Mouse (Mus musculus) heart, postnatal 4 days (tissue): ENCODE data around the gene Cab39. TPM values are rescaled to one million over a fixed set of nuclear protein-coding genes. Genes with fewer than 3 reads are reported as not detected.
"Not testable (repeated sequence)": the region's sequence is repeated elsewhere in the genome, so short reads cannot be mapped to it uniquely, and the experiment has no call there.

Source experiments
- DNase-seq: peaks from one replicate; pipeline ENCODE4 v3.0.0; 2021
- total RNA-seq, 2 experiments: library from RNA; stranded (reverse); gene quantifications; 2 replicates each; pipeline ENCODE4 v1.2.3; 2021

Gene Cab39
- total RNA-seq, 2 experiments from 2014 or later: 90.7 to 102 TPM

DNA sequence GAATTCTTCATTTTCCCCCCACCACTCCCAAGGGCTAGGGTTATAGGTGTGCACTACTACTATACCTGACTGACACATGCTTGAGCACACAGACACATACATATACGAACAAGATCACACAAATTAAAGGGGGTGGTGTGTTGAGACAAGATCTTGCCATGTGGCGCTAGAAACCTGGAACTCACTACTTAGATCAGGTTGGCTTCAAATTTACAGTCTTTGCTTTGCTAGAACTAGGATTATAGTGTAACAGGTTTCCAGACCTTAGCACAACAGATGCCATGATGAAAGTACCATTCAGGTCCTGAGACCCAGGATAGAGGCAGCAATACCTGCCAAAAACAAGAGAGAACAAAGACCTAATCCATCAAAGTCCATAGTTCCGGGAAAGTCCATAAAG is 1.8 kb upstream of the Cab39 start:
- DNase-seq: no peak

GRCm38 (mm10) chr1:85794106-85794771 is 998 bp downstream of the Cab39 start:
- peak; percentile 40 for DNase-seq

- DNase-seq: no peak
These were observed 2.0 kb downstream of the Cab39 start for GRCm38 (mm10) chr1:85795196-85795595.

GRCm38 (mm10) chr1:85799776-85800175 is 6.5 kb downstream of the Cab39 start:
- no peak for DNase-seq

GRCm38 (mm10) chr1:85802517-85802916 is 9.3 kb downstream of the Cab39 start:
- DNase-seq: no peak

GRCm38 (mm10) chr1:85804551-85804950 is 11.3 kb downstream of the Cab39 start:
- no peak for DNase-seq

- no peak for DNase-seq
These were observed 16.0 kb downstream of the Cab39 start for GRCm38 (mm10) chr1:85809256-85809655.

DNA sequence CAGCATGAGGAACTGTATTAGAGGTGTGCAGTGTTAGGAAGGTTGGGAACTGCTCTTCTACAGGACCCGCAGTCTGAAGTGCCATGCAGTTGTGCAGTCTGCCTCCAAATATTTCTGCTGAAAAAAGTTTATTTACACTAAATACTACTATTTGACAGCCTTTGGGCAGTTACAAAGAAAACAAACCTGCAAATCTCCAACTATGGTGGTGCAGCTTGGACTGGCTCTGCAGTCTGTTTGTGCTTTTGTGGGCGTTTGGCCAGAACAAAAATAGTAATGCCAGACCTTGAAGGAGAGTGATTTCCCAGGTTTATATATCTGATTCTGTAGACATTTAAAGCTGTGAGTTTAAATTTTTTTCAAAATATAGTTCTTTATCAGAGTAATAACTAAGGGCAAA is 17.1 kb downstream of the Cab39 start:
- peak; percentile 50 for DNase-seq

DNA sequence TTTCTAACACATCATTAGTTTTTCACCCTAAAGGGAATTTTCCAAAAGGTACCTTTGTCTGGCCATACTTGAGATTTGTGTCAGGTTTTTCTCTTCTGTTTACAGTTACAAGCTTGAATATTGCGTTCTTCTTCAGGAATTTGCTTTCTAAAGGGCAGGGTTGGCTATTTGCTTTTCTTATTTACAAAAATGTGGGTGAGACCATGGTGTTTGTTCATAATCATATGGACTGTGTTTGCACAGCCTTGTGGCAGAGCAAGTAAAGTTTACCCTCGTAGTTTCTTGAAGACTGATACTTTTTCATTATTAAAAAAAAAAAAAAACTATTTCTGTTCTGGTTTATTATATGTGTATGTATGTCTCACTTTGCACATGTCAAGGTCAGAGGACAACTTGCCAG is 17.5 kb downstream of the Cab39 start:
- DNase-seq: no peak

DNA sequence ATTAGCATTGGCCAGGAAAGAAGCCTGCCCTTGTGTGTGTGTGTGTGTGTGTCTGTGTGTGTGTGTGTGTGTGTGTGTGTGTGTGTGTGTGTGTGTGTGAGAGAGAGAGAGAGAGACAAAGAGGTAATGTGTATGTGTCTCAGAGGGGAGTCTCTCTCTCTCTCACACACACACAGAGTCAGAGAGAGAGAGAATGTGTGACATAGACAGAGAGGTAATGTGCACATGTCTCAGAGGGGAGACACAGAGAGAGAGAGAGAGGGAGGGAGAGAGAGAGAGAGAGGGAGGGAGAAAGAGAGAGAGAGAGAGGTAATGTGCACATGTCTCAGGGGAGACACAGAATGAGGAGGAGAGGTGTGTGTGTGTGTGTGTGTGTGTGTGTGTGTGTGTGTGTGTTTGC is 21.0 kb downstream of the Cab39 start:
- not testable (repeated sequence) for DNase-seq

- no peak for DNase-seq
These were observed 24.9 kb downstream of the Cab39 start for GRCm38 (mm10) chr1:85818121-85818520.

GRCm38 (mm10) chr1:85819695-85820094 is 26.5 kb downstream of the Cab39 start:
- DNase-seq: no peak

DNA sequence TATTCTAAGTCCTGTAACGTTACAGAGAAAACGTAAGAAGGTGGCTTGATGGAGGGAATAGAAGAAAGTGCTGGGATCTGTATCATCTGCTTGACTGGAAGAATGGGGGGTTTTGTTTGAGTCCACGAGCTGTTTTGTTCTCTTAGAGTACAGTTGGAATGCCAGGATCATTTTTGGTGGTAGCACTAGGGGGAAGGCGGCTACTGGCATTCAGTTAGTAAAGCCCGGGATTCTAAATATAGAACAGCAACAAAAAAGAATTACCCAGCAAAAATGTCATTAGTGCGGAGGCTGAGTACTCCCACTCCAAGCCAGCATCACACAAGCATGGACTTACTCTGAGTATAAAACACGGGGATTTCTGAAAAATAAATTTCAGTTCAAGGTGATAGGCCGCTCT is 29.0 kb downstream of the Cab39 start:
- DNase-seq: no peak

- DNase-seq: no peak
These were observed 31.7 kb downstream of the Cab39 start for GRCm38 (mm10) chr1:85824905-85825304.

GRCm38 (mm10) chr1:85827166-85827565 is 33.9 kb downstream of the Cab39 start:
- no peak for DNase-seq

GRCm38 (mm10) chr1:85829016-85829415 is 35.8 kb downstream of the Cab39 start:
- no peak for DNase-seq

DNA sequence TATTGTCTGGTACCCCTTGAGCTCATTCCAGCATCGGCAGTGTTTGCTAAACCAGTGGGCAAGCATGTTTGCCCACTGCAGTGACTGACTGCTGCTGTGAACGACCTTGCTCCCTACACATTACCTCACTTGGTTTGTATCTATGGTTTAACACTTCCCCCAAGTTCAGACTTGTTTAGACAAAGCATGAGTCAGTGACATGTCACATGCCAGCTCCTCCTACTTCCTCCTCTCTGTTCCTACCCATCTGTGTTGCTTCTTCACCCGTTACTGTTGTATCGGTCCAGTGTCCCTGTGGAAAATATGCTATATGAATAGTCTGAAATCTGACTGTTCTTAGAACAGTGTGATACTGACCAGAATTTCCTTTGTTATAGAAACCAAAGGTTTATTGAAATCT is 44.8 kb downstream of the Cab39 start:
- DNase-seq: no peak

GRCm38 (mm10) chr1:85839356-85839755 is 46.1 kb downstream of the Cab39 start:
- no peak for DNase-seq

- DNase-seq: no peak
These were observed 46.5 kb downstream of the Cab39 start for GRCm38 (mm10) chr1:85839790-85840189.

DNA sequence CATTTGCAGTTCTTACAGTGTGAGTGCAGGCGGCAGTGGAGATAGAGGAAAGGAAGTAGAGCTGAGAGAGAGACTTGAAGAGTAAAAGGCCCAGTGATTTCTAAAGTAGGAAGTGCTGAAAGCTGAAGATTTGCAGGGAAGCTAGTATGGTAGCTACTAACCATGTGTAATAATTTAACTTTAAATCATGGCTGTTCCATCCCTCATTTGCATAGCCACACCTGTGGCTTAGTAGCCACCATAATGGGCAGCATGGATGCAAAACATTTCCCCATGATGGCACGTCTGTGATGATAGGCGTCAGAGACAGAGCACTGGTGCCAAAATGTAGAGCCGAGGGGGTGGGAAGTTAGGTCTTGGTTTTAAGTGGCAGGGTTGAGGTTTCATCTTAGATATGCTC is 47.2 kb downstream of the Cab39 start:
- DNase-seq: no peak

GRCm38 (mm10) chr1:85842251-85842650 is 49.0 kb downstream of the Cab39 start:
- no peak for DNase-seq

GRCm38 (mm10) chr1:85843291-85843863 is 50.1 kb downstream of the Cab39 start:
- DNase-seq: no peak

GRCm38 (mm10) chr1:85844981-85845380 is 51.7 kb downstream of the Cab39 start:
- DNase-seq: no peak

DNA sequence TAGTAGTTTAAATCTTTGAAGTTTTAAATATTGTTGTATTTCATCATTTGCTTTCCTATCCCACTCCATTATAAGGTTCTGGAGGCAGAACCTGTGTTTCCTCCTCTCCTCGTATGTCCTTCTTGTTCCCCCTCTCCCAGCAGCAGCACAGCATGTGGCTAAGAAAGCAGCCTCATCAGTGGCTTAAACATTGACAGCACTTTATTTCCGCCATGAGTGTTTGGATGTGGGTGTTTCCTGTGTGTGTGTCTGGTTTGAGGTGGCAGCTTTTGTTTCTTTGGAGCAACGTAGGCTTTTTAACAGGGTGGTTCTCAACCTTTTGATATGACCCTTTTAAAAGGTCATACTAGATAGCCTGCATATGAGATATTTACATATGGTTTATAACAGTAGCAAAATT is 52.2 kb downstream of the Cab39 start:
- no peak for DNase-seq

GRCm38 (mm10) chr1:85849016-85849415 is 55.8 kb downstream of the Cab39 start:
- DNase-seq: no peak
